Mouse (Mus musculus) myocyte (in vitro differentiated cells): Measurements from ENCODE around the gene Slc35b2. TPM values are rescaled to one million over a fixed set of nuclear protein-coding genes. Genes with fewer than 3 reads are reported as not detected.

Source experiments
- H3K27me3 ChIP-seq: one replicate; pipeline ENCODE4 v1.6.1; 2011; ENCODE audit not compliant: control insufficient read depth, insufficient read depth, insufficient read length
- H3K36me3 ChIP-seq: one replicate; pipeline ENCODE4 v1.6.1; 2011; ENCODE audit not compliant: control insufficient read depth, insufficient read depth
- H3K4me2 ChIP-seq: one replicate; pipeline ENCODE4 v1.6.1; 2011; ENCODE audit warnings: low read depth, control low read depth
- H3K4me3 ChIP-seq: one replicate; pipeline ENCODE4 v1.5.1; 2011; ENCODE audit warnings: mild to moderate bottlenecking, control low read depth, moderate library complexity
- H3K79me2 ChIP-seq: one replicate; pipeline ENCODE4 v1.6.1; 2011; ENCODE audit not compliant: control insufficient read depth, insufficient read depth
- H3ac ChIP-seq: one replicate; pipeline ENCODE4 v1.6.1; 2011; ENCODE audit not compliant: control insufficient read depth, insufficient read length
- CEBPB ChIP-seq: IDR thresholded peaks from 2 replicates; pipeline ENCODE4 v1.6.1; 2011; ENCODE audit warnings: mild to moderate bottlenecking, moderate library complexity; ENCODE audit not compliant: poor library complexity, insufficient read depth, severe bottlenecking
- E2F4 ChIP-seq: IDR thresholded peaks from one replicate; pipeline ENCODE4 v1.6.1; 2011; ENCODE audit warnings: mild to moderate bottlenecking, control low read depth, moderate library complexity; ENCODE audit not compliant: insufficient read depth
- MAX ChIP-seq: IDR thresholded peaks from one replicate; pipeline ENCODE4 v1.6.1; 2011; ENCODE audit warnings: low read depth, mild to moderate bottlenecking, control low read depth
- MYOD1 ChIP-seq, 3 experiments: IDR thresholded peaks; one replicate each; pipeline ENCODE4 v1.6.1; 2011; ENCODE audit warnings: control low read depth in 2 of 3, low read depth in 2 of 3, mild to moderate bottlenecking in 2 of 3, moderate library complexity in 1 of 3; ENCODE audit not compliant: insufficient read length in 2 of 3, control insufficient read depth in 1 of 3
- MYOG ChIP-seq, 3 experiments: IDR thresholded peaks; one replicate each; pipeline ENCODE4 v1.6.1; 2011; ENCODE audit warnings: control low read depth in 2 of 3, low read depth in 2 of 3, mild to moderate bottlenecking in 2 of 3; ENCODE audit not compliant: insufficient read length in 2 of 3, control insufficient read depth in 1 of 3, insufficient read depth in 1 of 3
- POLR2A ChIP-seq: IDR thresholded peaks from one replicate; pipeline ENCODE4 v1.6.1; 2011; ENCODE audit warnings: low read depth, mild to moderate bottlenecking, control low read depth, moderate library complexity; ENCODE audit not compliant: insufficient read length
- POLR2AphosphoS2 ChIP-seq: IDR thresholded peaks from one replicate; pipeline ENCODE4 v1.6.1; 2011; ENCODE audit warnings: low read depth, control low read depth; ENCODE audit not compliant: insufficient read length
- REST ChIP-seq: IDR thresholded peaks from one replicate; pipeline ENCODE4 v1.6.1; 2011; ENCODE audit warnings: mild to moderate bottlenecking, control low read depth, moderate library complexity; ENCODE audit not compliant: insufficient read depth, insufficient read length
- SRF ChIP-seq: IDR thresholded peaks from one replicate; pipeline ENCODE4 v1.6.1; 2011; ENCODE audit warnings: low read depth; ENCODE audit not compliant: control insufficient read depth, insufficient read length
- TCF12 ChIP-seq: IDR thresholded peaks from one replicate; pipeline ENCODE4 v1.6.1; 2011; ENCODE audit warnings: mild to moderate bottlenecking, control low read depth; ENCODE audit not compliant: poor library complexity, insufficient read depth, severe bottlenecking
- TCF3 ChIP-seq: IDR thresholded peaks from one replicate; pipeline ENCODE4 v1.6.1; 2011; ENCODE audit warnings: low read depth, control low read depth; ENCODE audit not compliant: insufficient read length
- USF1 ChIP-seq: IDR thresholded peaks from one replicate; pipeline ENCODE4 v1.6.1; 2011; ENCODE audit warnings: low read depth, mild to moderate bottlenecking, control low read depth, moderate library complexity
- polyA plus RNA-seq: library from polyadenylated mRNA; unstranded; fragments of >200 nt; fragmentation: generic; extraction: Trizol; gene quantifications from one replicate; pipeline ENCODE4 v1.2.1, GENCODE M21; 2012; ENCODE audit warnings: missing spikeins

The Slc35b2 gene
- polyA plus RNA-seq, 1 experiment: 80.1 TPM

- Histone ChIP-seq H3ac (no peak overlapping the region), H3K27me3 (peaks cover 63% of the 10 kb centered on the region), H3K4me3 (no peak overlapping the region), H3K79me2 (no peaks in the 10 kb centered on the region), H3K4me2 (no peak overlapping the region), H3K36me3 (no peaks in the 10 kb centered on the region)
- TF ChIP-seq POLR2A (no peak), POLR2AphosphoS2 (no peak), MYOD1 (IDR thresholded peaks at IDR 0.05; ENCODE audit: control insufficient read depth in 1 of 3, insufficient read length in 2 of 3, low read depth in 2 of 3) (no peak), MAX (no peak), SRF (no peak), USF1 (no peak), TCF12 (no peak), CEBPB (no peak), REST (no peak), MYOG (IDR thresholded peaks at IDR 0.05; ENCODE audit: control insufficient read depth in 1 of 3, insufficient read depth in 1 of 3, insufficient read length in 2 of 3, low read depth in 2 of 3) (no peak), TCF3 (no peak), E2F4 (no peak)
Observed at GRCm38 (mm10) chr17:45547461-45548190, 16.0 kb upstream of the Slc35b2 start.

- H3K4me2 ChIP-seq: no peak overlapping the region
- H3K79me2 ChIP-seq: no peaks in the 10 kb centered on the region
- H3K27me3 ChIP-seq: peaks cover 51% of the 10 kb centered on the region
- H3ac ChIP-seq: no peak overlapping the region
- H3K4me3 ChIP-seq: no peak overlapping the region
- TF ChIP-seq TCF12 (no peak), REST (no peak), CEBPB (no peak), POLR2A (no peak), MYOG (IDR thresholded peaks at IDR 0.05; ENCODE audit: control insufficient read depth in 1 of 3, insufficient read depth in 1 of 3, insufficient read length in 2 of 3, low read depth in 2 of 3) (no peak), USF1 (no peak), SRF (no peak), E2F4 (no peak), MYOD1 (IDR thresholded peaks at IDR 0.05; ENCODE audit: control insufficient read depth in 1 of 3, insufficient read length in 2 of 3, low read depth in 2 of 3) (no peak)
- no peaks in the 10 kb centered on the region for H3K36me3 ChIP-seq
Observed at GRCm38 (mm10) chr17:45548541-45549512, 14.8 kb upstream of the Slc35b2 start.

GRCm38 (mm10) chr17:45549617-45550181, 14.0 kb upstream of the Slc35b2 start, which contains the start of gene Tmem151b:
Gene Tmem151b (minus strand): TSS chr17:45549677.
- Histone ChIP-seq H3K36me3 (no peaks in the 10 kb centered on the region), H3ac (no peak within 1 kb of the TSS), H3K4me3 (no peak within 1 kb of the TSS), H3K79me2 (no peaks in the 10 kb centered on the region), H3K4me2 (peak within 1 kb of the TSS; percentile 57), H3K27me3 (peaks cover 45% of the 10 kb centered on the region)
- TF ChIP-seq CEBPB (no peak), POLR2AphosphoS2 (no peak), USF1 (no peak), TCF3 (no peak), TCF12 (no peak), E2F4 (no peak), POLR2A (no peak), REST (no peak), SRF (no peak), MYOG (IDR thresholded peaks at IDR 0.05; ENCODE audit: control insufficient read depth in 1 of 3, insufficient read depth in 1 of 3, insufficient read length in 2 of 3, low read depth in 2 of 3) (no peak), MYOD1 (IDR thresholded peaks at IDR 0.05; ENCODE audit: control insufficient read depth in 1 of 3, insufficient read length in 2 of 3, low read depth in 2 of 3) (no peak), MAX (no peak)

DNA sequence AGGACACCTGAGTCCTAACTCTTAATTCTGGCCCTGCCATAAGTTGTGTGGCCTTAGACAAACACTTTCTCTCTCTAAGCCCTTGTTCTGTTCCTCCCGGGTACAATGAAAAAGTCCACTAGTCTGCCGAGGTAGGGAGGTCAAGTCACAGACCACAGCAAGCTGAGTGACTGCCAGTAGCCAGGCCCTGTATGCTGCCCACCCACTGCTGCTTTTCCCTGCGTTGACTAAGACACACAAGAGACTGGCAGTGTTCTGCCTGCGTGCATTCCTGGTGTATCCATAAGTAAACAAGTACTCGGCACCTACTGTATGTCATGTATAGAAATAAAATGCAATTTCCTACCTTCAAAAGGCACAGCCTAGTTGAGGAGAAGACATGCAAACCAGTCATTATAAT, 13.4 kb upstream of the Slc35b2 start:
- H3K4me2 ChIP-seq: no peak overlapping the region
- H3K36me3 ChIP-seq: no peaks in the 10 kb centered on the region
- no peaks in the 10 kb centered on the region for H3K79me2 ChIP-seq
- H3K4me3 ChIP-seq: no peak overlapping the region
- no peak overlapping the region for H3ac ChIP-seq
- TF ChIP-seq USF1 (no peak), TCF12 (no peak), E2F4 (no peak), CEBPB (no peak), MYOD1 (IDR thresholded peaks at IDR 0.05; ENCODE audit: control insufficient read depth in 1 of 3, insufficient read length in 2 of 3, low read depth in 2 of 3) (no peak), POLR2AphosphoS2 (no peak), REST (no peak), SRF (no peak), MAX (no peak), POLR2A (no peak), MYOG (IDR thresholded peaks at IDR 0.05; ENCODE audit: control insufficient read depth in 1 of 3, insufficient read depth in 1 of 3, insufficient read length in 2 of 3, low read depth in 2 of 3) (no peak), TCF3 (no peak)
- H3K27me3 ChIP-seq: peaks cover 39% of the 10 kb centered on the region
